8 mouse cellular contexts compared by ENCODE assay signal in genomic region chr8:110010868-110011267, GRCm38 (mm10). TPM values are rescaled to one million over a fixed set of nuclear protein-coding genes. Genes with fewer than 3 reads are reported as not detected.
DNase-seq lines count a peak whose midpoint lies in the region; ATAC-seq and TF ChIP-seq lines count a peak whose summit lies in the region.
"Had no signal": no experiment of that assay in that cellular context is flagged by ENCODE, and none has a peak within 500 bp of the region (broad histone marks: within the 10 kb centered on the region; RNA-seq: fewer than 3 reads in every experiment).

No protein-coding gene starts in this region.

- no peak for TF ChIP-seq POLR2A in kidney, adult 2 months (IDR thresholded peaks at IDR 0.05; ENCODE audit: low read depth, low read length)

- H3K36me3 ChIP-seq in kidney, adult 2 months (ENCODE audit: control insufficient read depth, insufficient read depth, low read length), result no peaks in the 10 kb centered on the region
- no peaks in the 10 kb centered on the region for H3K36me3 ChIP-seq in kidney, embryonic 14.5 days (ENCODE audit: control insufficient read depth, insufficient read depth, low read length)

- H3K4me2 ChIP-seq in kidney, embryonic 14.5 days (replicated peaks; ENCODE audit: low read depth, low read length), result no peak overlapping the region

- peak; percentile 89 for TF ChIP-seq CTCF in kidney, adult 2 months (conservative IDR thresholded peaks at IDR 0.05; ENCODE audit: insufficient read depth, insufficient read length, low read depth, low read length)

- H3K4me3 ChIP-seq in kidney, adult 2 months (ENCODE audit: insufficient read depth, low read depth, low read length), result no peak overlapping the region
- no peak overlapping the region for H3K4me3 ChIP-seq in kidney, embryonic 14.5 days (ENCODE audit: low read length)

- no peak overlapping the region for H3K27ac ChIP-seq in kidney, adult 2 months (ENCODE audit: insufficient read depth, low read depth, low read length)
- no peak overlapping the region for H3K27ac ChIP-seq in kidney, embryonic 14.5 days (ENCODE audit: low read depth, low read length)

- H3K4me1 ChIP-seq in kidney, adult 2 months (ENCODE audit: control insufficient read depth, insufficient read depth, low read length), result no peaks in the 10 kb centered on the region
- no peaks in the 10 kb centered on the region; the same call in 1 of the 2 replicates for H3K4me1 ChIP-seq in kidney, embryonic 14.5 days (ENCODE audit: control insufficient read depth, insufficient read depth, low read length)

- 32% methylated on average over 5 of the region's 5 CpGs for WGBS in kidney, adult 2 months
- 37% methylated on average over 5 of the region's 5 CpGs for WGBS in kidney, embryonic 14.5 days

- H3K9me3 ChIP-seq in kidney, embryonic 14.5 days (ENCODE audit: control insufficient read depth, low read length), result no peaks in the 10 kb centered on the region

- no peak overlapping the region for H3K9ac ChIP-seq in kidney, embryonic 14.5 days (ENCODE audit: low read depth, low read length)

- H3K27me3 ChIP-seq in kidney, adult 2 months (replicated peaks; ENCODE audit: control insufficient read depth, insufficient read depth, low read length), result no peaks in the 10 kb centered on the region
- no peaks in the 10 kb centered on the region for H3K27me3 ChIP-seq in kidney, embryonic 14.5 days (ENCODE audit: control insufficient read depth, insufficient read depth, low read length)

- peak; percentile 47 for DNase-seq in kidney, adult 2 months
- DNase-seq in CD4-positive helper T cell, adult 2 months (ENCODE audit: low read depth, low spot score), result peak; percentile 18
- DNase-seq in NIH3T3 (ENCODE audit: low read depth), result peak; percentile 69
- DNase-seq in cerebellum, postnatal 14 days, result peak; percentile 74 to 80
- DNase-seq in kidney, postnatal 14 days, result peak; percentile 53
- DNase-seq in ovary, postnatal 14 days (ENCODE audit: low spot score), result peak; percentile 22

- no peak for ATAC-seq in kidney, embryonic 14.5 days (ENCODE audit: low FRiP score, low TSS enrichment)

RNA-seq across cellular contexts. Expression of gene Tat, which starts 20.6 kb away (rescaled TPM):
- polyA plus RNA-seq in kidney, adult 2 months (2012; rRNA removed), result 0.04 TPM in 1 of 2 replicates, not detected in the other
- not detected in 2 replicates for polyA plus RNA-seq in kidney, embryonic 14.5 days (2014; fragmentation: Nextera tagmentation; extraction: Ambion mirVana)

RNA-seq across cellular contexts. Expression of gene Chst4, which starts 28.7 kb away (rescaled TPM):
- 0.34 and 0.59 TPM in 2 replicates for polyA plus RNA-seq in kidney, adult 2 months (2012; rRNA removed)
- polyA plus RNA-seq in kidney, embryonic 14.5 days (2014; fragmentation: Nextera tagmentation; extraction: Ambion mirVana), result not detected in 2 replicates
- polyA plus RNA-seq: liver, embryonic 16.5 days had no signal

RNA-seq across cellular contexts. Expression of gene Marveld3, which starts 48.9 kb away (rescaled TPM):
- polyA plus RNA-seq in kidney, adult 2 months (2012; rRNA removed), result 10.7 and 10.8 TPM in 2 replicates
- polyA plus RNA-seq in kidney, embryonic 14.5 days (2014; fragmentation: Nextera tagmentation; extraction: Ambion mirVana), result 2.1 and 4.0 TPM in 2 replicates

Comparison
In these comparisons a context has a peak if more than half of its experiments do, and no peak if none do; other contexts are left out.
1. DNase-seq: peak in every context shown above with its lines; median percentile 77 in cerebellum, postnatal 14 days; 69 in NIH3T3; 53 in kidney, postnatal 14 days; 47 in kidney, adult 2 months; 22 in ovary, postnatal 14 days; 18 in CD4-positive helper T cell, adult 2 months.